Mouse (Mus musculus) spleen, adult 2 months (tissue): ENCODE results near the gene Gm20388.

ENCODE experiments used
- CTCF ChIP-seq: fragments of 200-500 bp; IDR thresholded peaks from 2 replicates; pipeline ENCODE4 v1.5.1; 2011; ENCODE audit warnings: mild to moderate bottlenecking, inconsistent platforms; ENCODE audit not compliant: insufficient read depth, insufficient read length, insufficient replicate concordance; ENCODE audit errors: extremely low read depth
- POLR2A ChIP-seq: fragments of 200-500 bp; IDR thresholded peaks from 2 replicates; pipeline ENCODE4 v1.6.1; 2011; ENCODE audit warnings: low read depth, low read length, inconsistent platforms

GRCm38 (mm10) chr8:123426511-123427509 is 3516.2 kb downstream of the Gm20388 start:
- no peak for TF ChIP-seq CTCF
- no peak for TF ChIP-seq POLR2A
